In genomic region chr14:100485489-100485888, GRCm38 (mm10) we compare ENCODE assay signal across 13 mouse cellular contexts.
DNase-seq lines count a peak whose midpoint lies in the region; ATAC-seq and TF ChIP-seq lines count a peak whose summit lies in the region.
"Had no signal": no experiment of that assay in that cellular context is flagged by ENCODE, and none has a peak within 500 bp of the region (broad histone marks: within the 10 kb centered on the region; RNA-seq: fewer than 3 reads in every experiment).

No protein-coding gene starts in this region.

- peak; percentile 51 for TF ChIP-seq CTCF in forebrain, postnatal 0 days (IDR thresholded peaks at IDR 0.05; ENCODE audit: low read depth)
- peak; percentile 46 for TF ChIP-seq CTCF in liver, postnatal 0 days (IDR thresholded peaks at IDR 0.05; ENCODE audit: low read depth)

- TF ChIP-seq EP300 in liver, postnatal 0 days (IDR thresholded peaks at IDR 0.05; ENCODE audit: low read depth), result no peak

- 73% methylated on average over 3 of the region's 3 CpGs for WGBS in forebrain, postnatal 0 days
- WGBS in forebrain, embryonic 14.5 days, result 75% methylated on average over 3 of the region's 3 CpGs
- WGBS in liver, postnatal 0 days (ENCODE audit: insufficient replicate concordance), result 66% methylated on average over 3 of the region's 3 CpGs
- WGBS in liver, embryonic 12.5 days (ENCODE audit: insufficient replicate concordance), result 56% methylated on average over 3 of the region's 3 CpGs
- WGBS in midbrain, embryonic 15.5 days, result 72% methylated on average over 3 of the region's 3 CpGs

- no peak for ATAC-seq in forebrain, postnatal 0 days
- no peak for ATAC-seq in forebrain, embryonic 14.5 days
- no peak for ATAC-seq in liver, postnatal 0 days
- ATAC-seq in liver, embryonic 12.5 days, result no peak
- no peak for ATAC-seq in midbrain, embryonic 15.5 days (replicated peaks)
- no peak for ATAC-seq in megakaryocyte, adult 5-6 weeks (ENCODE audit: poor library complexity, severe bottlenecking)

- H3K4me3 ChIP-seq in forebrain, postnatal 0 days (ENCODE audit: low read depth, low read length), result no peak overlapping the region
- H3K4me3 ChIP-seq in forebrain, embryonic 14.5 days (ENCODE audit: low read depth, low read length), result no peak overlapping the region
- H3K4me3 ChIP-seq in liver, postnatal 0 days (ENCODE audit: low read depth, low read length), result no peak overlapping the region
- no peak overlapping the region for H3K4me3 ChIP-seq in liver, embryonic 12.5 days
- no peak overlapping the region for H3K4me3 ChIP-seq in midbrain, embryonic 15.5 days
- H3K4me3 ChIP-seq: forebrain, embryonic 12.5 days; heart, embryonic 13.5 days had no signal

- H3K27me3 ChIP-seq in forebrain, postnatal 0 days (ENCODE audit: insufficient read depth, low read length), result no peaks in the 10 kb centered on the region
- H3K27me3 ChIP-seq in forebrain, embryonic 14.5 days (replicated peaks; ENCODE audit: control insufficient read depth, insufficient read depth, low read length), result no peaks in the 10 kb centered on the region
- no peaks in the 10 kb centered on the region for H3K27me3 ChIP-seq in liver, postnatal 0 days (ENCODE audit: insufficient read depth, low read length)
- no peaks in the 10 kb centered on the region for H3K27me3 ChIP-seq in liver, embryonic 12.5 days (replicated peaks)
- no peaks in the 10 kb centered on the region for H3K27me3 ChIP-seq in midbrain, embryonic 15.5 days (replicated peaks)
- H3K27me3 ChIP-seq: forebrain, embryonic 12.5 days; heart, embryonic 13.5 days had no signal

- H3K4me1 ChIP-seq in forebrain, postnatal 0 days (ENCODE audit: insufficient read depth), result no peaks in the 10 kb centered on the region
- H3K4me1 ChIP-seq in forebrain, embryonic 14.5 days (ENCODE audit: control insufficient read depth, insufficient read depth, low read length), result no peaks in the 10 kb centered on the region
- H3K4me1 ChIP-seq in liver, postnatal 0 days (ENCODE audit: insufficient read depth), result no peaks in the 10 kb centered on the region
- H3K4me1 ChIP-seq in liver, embryonic 12.5 days, result no peaks in the 10 kb centered on the region
- H3K4me1 ChIP-seq in midbrain, embryonic 15.5 days, result no peaks in the 10 kb centered on the region
- H3K4me1 ChIP-seq: forebrain, embryonic 12.5 days; heart, embryonic 13.5 days had no signal

- H3K9me3 ChIP-seq in forebrain, postnatal 0 days (ENCODE audit: low read length), result no peaks in the 10 kb centered on the region
- H3K9me3 ChIP-seq in forebrain, embryonic 14.5 days (replicated peaks; ENCODE audit: control insufficient read depth, low read length), result no peaks in the 10 kb centered on the region
- no peaks in the 10 kb centered on the region for H3K9me3 ChIP-seq in liver, postnatal 0 days (ENCODE audit: low read length)
- H3K9me3 ChIP-seq in liver, embryonic 12.5 days (replicated peaks), result no peaks in the 10 kb centered on the region
- H3K9me3 ChIP-seq in midbrain, embryonic 15.5 days, result no peaks in the 10 kb centered on the region
- H3K9me3 ChIP-seq: forebrain, embryonic 12.5 days; heart, embryonic 13.5 days had no signal

- no peak overlapping the region for H3K4me2 ChIP-seq in forebrain, postnatal 0 days (ENCODE audit: low read depth)
- H3K4me2 ChIP-seq in forebrain, embryonic 14.5 days (ENCODE audit: low read length), result no peak overlapping the region
- no peak overlapping the region for H3K4me2 ChIP-seq in liver, postnatal 0 days (ENCODE audit: low read depth, low read length)
- H3K4me2 ChIP-seq in liver, embryonic 12.5 days, result no peak overlapping the region
- H3K4me2 ChIP-seq in midbrain, embryonic 15.5 days, result no peak overlapping the region
- H3K4me2 ChIP-seq: forebrain, embryonic 12.5 days; heart, embryonic 13.5 days; liver, embryonic 11.5 days had no signal

- no peak overlapping the region for H3K27ac ChIP-seq in forebrain, postnatal 0 days (ENCODE audit: low read depth, low read length)
- no peak overlapping the region for H3K27ac ChIP-seq in forebrain, embryonic 14.5 days (ENCODE audit: low read depth, low read length)
- no peak overlapping the region for H3K27ac ChIP-seq in liver, postnatal 0 days (ENCODE audit: low read depth)
- H3K27ac ChIP-seq in liver, embryonic 12.5 days, result no peak overlapping the region
- no peak overlapping the region for H3K27ac ChIP-seq in midbrain, embryonic 15.5 days
- H3K27ac ChIP-seq: forebrain, embryonic 12.5 days; heart, embryonic 13.5 days had no signal

- H3K9ac ChIP-seq in forebrain, postnatal 0 days, result no peak overlapping the region
- H3K9ac ChIP-seq in forebrain, embryonic 14.5 days (ENCODE audit: low read length), result no peak overlapping the region
- H3K9ac ChIP-seq in liver, postnatal 0 days (replicated peaks), result no peak overlapping the region
- no peak overlapping the region for H3K9ac ChIP-seq in liver, embryonic 12.5 days
- H3K9ac ChIP-seq in midbrain, embryonic 15.5 days, result no peak overlapping the region
- H3K9ac ChIP-seq: forebrain, embryonic 12.5 days; heart, embryonic 13.5 days had no signal

- H3K36me3 ChIP-seq in forebrain, postnatal 0 days (ENCODE audit: insufficient read depth), result no peaks in the 10 kb centered on the region
- H3K36me3 ChIP-seq in forebrain, embryonic 14.5 days (ENCODE audit: control insufficient read depth, insufficient read depth, low read length), result no peaks in the 10 kb centered on the region
- no peaks in the 10 kb centered on the region for H3K36me3 ChIP-seq in liver, postnatal 0 days (replicated peaks; ENCODE audit: insufficient read depth, low read length)
- no peaks in the 10 kb centered on the region for H3K36me3 ChIP-seq in liver, embryonic 12.5 days
- H3K36me3 ChIP-seq in midbrain, embryonic 15.5 days (replicated peaks), result no peaks in the 10 kb centered on the region
- H3K36me3 ChIP-seq: forebrain, embryonic 12.5 days; G1E; heart, embryonic 13.5 days had no signal

- DNase-seq in forebrain, postnatal 0 days, result peak; percentile 18
- DNase-seq in forebrain, embryonic 14.5 days (ENCODE audit: low spot score), result no peak
- no peak for DNase-seq in liver, postnatal 0 days
- peak; percentile 24 for DNase-seq in ES-CJ7 (ENCODE audit: low read depth, low spot score)
- peak; percentile 53 to 56 for DNase-seq in kidney, postnatal 4 days
- DNase-seq: midbrain, embryonic 14.5 days had no signal

Comparison
In these comparisons a context has a peak if more than half of its experiments do, and no peak if none do; other contexts are left out.
1. DNase-seq: peak in forebrain, postnatal 0 days (single experiment), ES-CJ7 (single experiment) and kidney, postnatal 4 days (2 of 2); none in forebrain, embryonic 14.5 days (single experiment) and liver, postnatal 0 days (single experiment).